Mouse (Mus musculus) forebrain, embryonic 12.5 days (tissue): ENCODE data around the gene Dync1li1. TPM values are rescaled to one million over a fixed set of nuclear protein-coding genes. Genes with fewer than 3 reads are reported as not detected.
"Not testable (repeated sequence)": the region's sequence is repeated elsewhere in the genome, so short reads cannot be mapped to it uniquely, and the experiment has no call there.

Source experiments
- ATAC-seq: fragments of 200-750 bp; cut with Nextera tagmentation; 2 replicates; pipeline ENCODE4 v1.8.0; 2017; ENCODE audit warnings: moderate TSS enrichment; ENCODE audit not compliant: low FRiP score
- H3K27ac ChIP-seq: fragments of 300-500 bp; sonication (generic); 2 replicates; pipeline ENCODE4 v1.5.1; 2016; ENCODE audit warnings: mild to moderate bottlenecking
- H3K27me3 ChIP-seq: fragments of 300-500 bp; sonication (generic); 2 replicates; pipeline ENCODE4 v1.6.1; 2016; ENCODE audit warnings: mild to moderate bottlenecking
- H3K36me3 ChIP-seq: fragments of 300-500 bp; sonication (generic); replicated peaks from 2 replicates; pipeline ENCODE4 v1.6.1; 2016; ENCODE audit warnings: mild to moderate bottlenecking
- H3K4me1 ChIP-seq: fragments of 300-500 bp; sonication (generic); 2 replicates; pipeline ENCODE4 v1.6.1; 2016
- H3K4me2 ChIP-seq: fragments of 300-500 bp; sonication (generic); 2 replicates; pipeline ENCODE4 v1.6.1; 2016; ENCODE audit warnings: mild to moderate bottlenecking, moderate library complexity
- H3K4me3 ChIP-seq: fragments of 300-500 bp; sonication (generic); replicated peaks from 2 replicates; pipeline ENCODE4 v1.5.1; 2016; ENCODE audit warnings: mild to moderate bottlenecking
- H3K9ac ChIP-seq: fragments of 300-500 bp; sonication (generic); 2 replicates; pipeline ENCODE4 v1.6.1; 2016; ENCODE audit warnings: mild to moderate bottlenecking
- H3K9me3 ChIP-seq: fragments of 300-500 bp; sonication (generic); 2 replicates; pipeline ENCODE4 v1.6.1; 2016
- WGBS: fragments of 180-500 bp; shearing (Covaris S2); methylation state at CpG from one replicate; pipeline ENCODE4 v1.1.7; 2016; 5-methylcytosine and 5-hydroxymethylcytosine counted together
- polyA plus RNA-seq: library from polyadenylated mRNA; unstranded; fragments of >200 nt; fragmentation: Nextera tagmentation; extraction: Ambion mirVana; gene quantifications from 2 replicates; pipeline ENCODE4 v1.2.1, GENCODE M21; 2016

The Dync1li1 gene
- polyA plus RNA-seq, 1 experiment from 2014 or later = 104 TPM

DNA sequence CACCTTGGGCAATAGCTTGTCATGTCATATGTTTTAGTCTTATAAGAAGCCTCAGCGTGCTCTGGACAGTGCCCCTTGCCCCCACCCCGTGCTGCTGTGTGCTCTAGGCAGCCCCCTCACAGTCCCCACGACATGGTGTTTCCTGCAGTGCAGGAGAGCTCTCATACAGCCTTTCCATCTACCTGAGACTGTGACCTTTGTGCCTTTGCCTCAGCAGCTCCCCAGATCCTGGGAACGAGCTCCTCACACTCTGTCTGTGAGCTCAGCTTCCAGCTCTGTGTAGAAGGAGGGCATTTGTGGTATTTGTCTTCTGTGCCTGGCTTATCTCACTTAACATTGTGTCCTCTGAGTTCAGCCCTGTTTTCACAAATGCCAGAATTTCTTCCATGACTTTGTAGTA, 13.3 kb downstream of the Dync1li1 start:
- Histone ChIP-seq H3K4me3 (no peak overlapping the region), H3K4me1 (no peaks in the 10 kb centered on the region), H3K27me3 (no peaks in the 10 kb centered on the region), H3K9me3 (no peaks in the 10 kb centered on the region), H3K4me2 (no peak overlapping the region), H3K27ac (no peak overlapping the region), H3K36me3 (peaks cover 39% of the 10 kb centered on the region), H3K9ac (no peak overlapping the region)
- WGBS = 94% methylated on average over 4 of the region's 4 CpGs
- ATAC-seq = no peak

- Histone ChIP-seq H3K4me3 (no peak overlapping the region), H3K9me3 (no peaks in the 10 kb centered on the region), H3K27me3 (no peaks in the 10 kb centered on the region), H3K4me1 (no peaks in the 10 kb centered on the region), H3K27ac (no peak overlapping the region), H3K4me2 (no peak overlapping the region), H3K36me3 (peaks cover 64% of the 10 kb centered on the region), H3K9ac (no peak overlapping the region)
- 95% methylated on average over 4 of the region's 4 CpGs for WGBS
- no peak for ATAC-seq
Measured at GRCm38 (mm10) chr9:114707805-114708204, 19.2 kb downstream of the Dync1li1 start.

DNA sequence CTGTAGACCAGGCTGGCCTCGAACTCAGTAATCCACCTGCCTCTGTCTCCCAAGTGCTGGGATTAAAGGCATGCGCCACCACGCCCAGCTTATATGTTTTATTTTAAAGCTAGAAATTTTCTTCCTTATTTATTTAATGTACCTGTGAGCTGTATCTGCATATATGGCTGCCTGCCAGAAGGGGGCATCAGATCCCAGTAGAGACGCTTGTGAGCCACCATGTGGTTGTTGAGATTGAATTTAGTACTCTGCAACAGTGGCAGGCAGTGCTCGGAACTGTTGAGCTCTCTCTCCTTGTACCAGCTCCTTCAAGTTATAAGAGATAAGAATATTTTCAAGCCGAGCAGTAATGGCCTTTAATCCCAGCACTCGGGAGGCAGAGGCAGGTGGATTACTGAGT, 21.8 kb downstream of the Dync1li1 start:
- Histone ChIP-seq H3K9ac (no peak overlapping the region), H3K4me2 (no peak overlapping the region), H3K9me3 (no peaks in the 10 kb centered on the region), H3K4me1 (no peaks in the 10 kb centered on the region), H3K27me3 (no peaks in the 10 kb centered on the region), H3K4me3 (no peak overlapping the region), H3K27ac (no peak overlapping the region), H3K36me3 (peaks cover 78% of the 10 kb centered on the region)
- ATAC-seq = no peak
- WGBS = 80% methylated on average over 7 of the region's 7 CpGs

- H3K27me3 ChIP-seq = no peaks in the 10 kb centered on the region
- no peak overlapping the region for H3K4me2 ChIP-seq
- H3K9ac ChIP-seq = no peak overlapping the region
- H3K9me3 ChIP-seq = no peaks in the 10 kb centered on the region
- 96% methylated on average over 7 of the region's 7 CpGs for WGBS
- H3K36me3 ChIP-seq = peaks cover 77% of the 10 kb centered on the region
- ATAC-seq = no peak
- H3K27ac ChIP-seq = no peak overlapping the region
- H3K4me3 ChIP-seq = no peak overlapping the region
- no peaks in the 10 kb centered on the region for H3K4me1 ChIP-seq
Measured at GRCm38 (mm10) chr9:114713481-114713880, 24.9 kb downstream of the Dync1li1 start.

DNA sequence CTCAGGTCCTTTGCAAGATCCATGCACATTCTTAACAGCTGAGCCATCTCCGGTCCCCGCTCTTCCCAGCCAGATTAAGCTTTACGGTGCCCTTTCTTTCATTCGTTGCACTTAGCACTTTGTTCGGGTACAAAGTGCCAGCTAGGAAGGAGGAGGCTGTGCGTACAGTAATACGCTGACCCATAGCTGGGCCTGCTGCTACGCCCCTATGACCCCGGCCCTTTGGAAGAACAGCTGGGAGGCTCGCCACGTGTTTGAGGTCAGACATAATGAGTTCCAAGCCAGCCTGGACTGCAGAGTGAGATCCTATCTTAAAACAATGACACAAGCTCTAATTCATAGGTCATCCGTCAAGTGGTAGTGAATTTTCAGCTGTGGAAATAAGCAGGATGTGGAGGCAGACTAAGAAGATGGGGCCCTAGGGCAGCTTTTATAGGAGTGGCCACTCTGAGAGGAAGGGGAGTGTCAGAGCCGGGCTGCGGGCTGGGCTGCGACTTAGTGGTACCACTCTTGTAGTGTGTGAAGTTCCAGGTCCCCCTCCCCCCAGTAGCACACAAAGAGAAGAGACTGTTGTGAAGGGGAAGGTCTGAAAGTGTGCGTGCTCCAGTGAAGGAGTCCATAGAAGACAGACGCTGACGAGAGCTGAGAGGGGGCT, 28.2 kb downstream of the Dync1li1 start:
- Histone ChIP-seq H3K27me3 (no peaks in the 10 kb centered on the region), H3K4me2 (no peak overlapping the region), H3K4me3 (no peak overlapping the region), H3K9me3 (no peaks in the 10 kb centered on the region), H3K4me1 (no peaks in the 10 kb centered on the region), H3K27ac (no peak overlapping the region), H3K36me3 (peaks cover 94% of the 10 kb centered on the region), H3K9ac (no peak overlapping the region)
- ATAC-seq = no peak
- WGBS = 87% methylated on average over 18 of the region's 18 CpGs

DNA sequence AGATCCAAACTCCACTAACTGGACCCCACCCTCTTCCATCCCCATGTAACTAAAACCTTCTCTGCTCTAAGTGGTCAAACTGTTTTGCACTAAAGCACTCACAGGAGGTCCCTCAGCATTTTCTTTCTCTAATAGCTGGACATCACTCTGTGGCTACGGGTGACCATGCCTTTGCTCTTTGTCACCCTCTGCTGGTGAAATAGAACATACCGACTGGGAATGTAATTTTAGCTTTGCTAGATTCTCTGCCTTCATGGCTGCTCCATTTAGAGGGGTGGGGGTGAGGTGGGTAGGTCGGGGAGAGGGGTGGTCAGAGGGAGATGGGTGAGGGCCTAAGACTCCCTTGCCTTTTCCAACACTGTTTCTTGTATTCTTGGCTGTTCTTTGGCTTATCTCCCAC, 38.7 kb downstream of the Dync1li1 start:
- Histone ChIP-seq H3K27me3 (no peaks in the 10 kb centered on the region), H3K27ac (no peak overlapping the region), H3K36me3 (peaks cover 31% of the 10 kb centered on the region), H3K4me1 (peaks cover 9% of the 10 kb centered on the region), H3K9me3 (no peaks in the 10 kb centered on the region), H3K4me3 (no peak overlapping the region), H3K4me2 (no peak overlapping the region), H3K9ac (no peak overlapping the region)
- WGBS = 5% methylated on average over 3 of the region's 3 CpGs
- ATAC-seq = no peak

GRCm38 (mm10) chr9:114728432-114728831, 39.8 kb downstream of the Dync1li1 start:
- peaks cover 15% of the 10 kb centered on the region for H3K4me1 ChIP-seq
- 82% methylated on average over 2 of the region's 2 CpGs for WGBS
- peaks cover 21% of the 10 kb centered on the region for H3K36me3 ChIP-seq
- H3K4me2 ChIP-seq, H3K9ac ChIP-seq, H3K4me3 ChIP-seq, H3K9me3 ChIP-seq, H3K27ac ChIP-seq, H3K27me3 ChIP-seq, ATAC-seq: not testable (repeated sequence)

DNA sequence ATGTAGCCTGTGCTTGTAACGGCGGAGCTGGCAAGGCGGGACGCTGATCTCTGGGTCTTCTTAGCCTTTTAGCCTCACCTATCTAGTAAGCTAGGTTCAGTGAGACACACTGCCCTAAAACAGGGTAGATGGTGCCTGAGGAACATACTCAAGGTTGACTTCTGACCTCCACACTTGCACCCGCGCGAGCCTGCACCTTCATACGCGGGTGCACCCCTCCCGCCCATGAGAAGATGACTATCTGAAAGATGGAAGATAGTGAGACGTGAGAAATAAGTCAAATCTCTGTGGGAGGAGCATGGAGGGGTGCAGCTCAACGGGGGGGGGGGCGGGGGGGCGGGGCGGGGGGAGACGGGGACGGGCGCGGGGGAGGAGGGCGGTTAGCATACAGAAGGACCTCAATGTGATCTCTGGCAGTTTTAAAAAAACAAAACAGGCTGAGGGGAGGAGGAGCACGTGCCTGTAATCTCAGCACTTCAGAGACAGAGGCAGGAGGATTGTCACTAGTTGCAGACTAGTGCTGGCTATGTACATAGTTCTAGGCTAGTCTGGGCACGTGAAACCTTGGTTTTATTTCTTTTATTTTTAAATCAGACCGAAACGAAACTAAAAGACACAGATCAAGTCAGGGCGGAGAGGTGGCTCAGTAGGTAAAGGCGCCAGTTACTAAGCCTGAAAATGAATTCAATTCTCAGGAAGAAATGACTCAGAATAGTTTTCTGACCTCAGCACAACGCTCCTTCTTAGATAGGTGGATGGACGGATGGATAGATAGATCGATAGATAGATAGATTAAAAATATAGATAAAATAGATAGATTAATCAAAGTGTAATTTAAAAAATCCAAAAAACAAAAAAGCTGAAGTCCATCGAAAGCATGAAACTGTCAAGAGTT, 41.6 kb downstream of the Dync1li1 start:
- peaks cover 18% of the 10 kb centered on the region for H3K4me1 ChIP-seq
- 51% methylated on average over 22 of the region's 30 CpGs for WGBS
- no peak overlapping the region for H3K27ac ChIP-seq
- ATAC-seq = 0 out of 2 replicates have a peak, but pooled peaks have one; percentile 6
- H3K36me3 ChIP-seq = peaks cover 5% of the 10 kb centered on the region
- H3K27me3 ChIP-seq = no peaks in the 10 kb centered on the region
- H3K9ac ChIP-seq = no peak overlapping the region
- peak overlapping the region; percentile 79; the same call in 1 of the 2 replicates for H3K4me3 ChIP-seq
- H3K4me2 ChIP-seq = peak overlapping the region; percentile 70; the same call in 1 of the 2 replicates
- no peaks in the 10 kb centered on the region for H3K9me3 ChIP-seq

GRCm38 (mm10) chr9:114731011-114731755, 42.6 kb downstream of the Dync1li1 start, which contains the start of gene Cmtm6:
Gene Cmtm6, plus strand, starts transcription at chr9:114731116.
- Histone ChIP-seq H3K4me1 (peaks cover 18% of the 10 kb centered on the region), H3K9me3 (no peaks in the 10 kb centered on the region), H3K4me2 (peak within 1 kb of the TSS; percentile 70), H3K9ac (peak within 1 kb of the TSS; percentile 85), H3K27me3 (no peaks in the 10 kb centered on the region), H3K27ac (peak within 1 kb of the TSS; percentile 88), H3K36me3 (no peaks in the 10 kb centered on the region), H3K4me3 (peak within 1 kb of the TSS; percentile 79)
- under 1% methylated on average over 53 of the region's 53 CpGs for WGBS
- ATAC-seq = peak; percentile 92

- ATAC-seq = no peak
- H3K27me3 ChIP-seq = no peaks in the 10 kb centered on the region
- peaks cover 18% of the 10 kb centered on the region for H3K4me1 ChIP-seq
- no peaks in the 10 kb centered on the region for H3K36me3 ChIP-seq
- peak overlapping the region; percentile 79 for H3K4me3 ChIP-seq
- H3K9ac ChIP-seq = peak overlapping the region; percentile 85
- WGBS = 81% methylated on average over 12 of the region's 12 CpGs
- H3K27ac ChIP-seq = no peak overlapping the region
- H3K9me3 ChIP-seq = no peaks in the 10 kb centered on the region
- H3K4me2 ChIP-seq = peak overlapping the region; percentile 70
Measured at GRCm38 (mm10) chr9:114731871-114732682, 43.5 kb downstream of the Dync1li1 start.

DNA sequence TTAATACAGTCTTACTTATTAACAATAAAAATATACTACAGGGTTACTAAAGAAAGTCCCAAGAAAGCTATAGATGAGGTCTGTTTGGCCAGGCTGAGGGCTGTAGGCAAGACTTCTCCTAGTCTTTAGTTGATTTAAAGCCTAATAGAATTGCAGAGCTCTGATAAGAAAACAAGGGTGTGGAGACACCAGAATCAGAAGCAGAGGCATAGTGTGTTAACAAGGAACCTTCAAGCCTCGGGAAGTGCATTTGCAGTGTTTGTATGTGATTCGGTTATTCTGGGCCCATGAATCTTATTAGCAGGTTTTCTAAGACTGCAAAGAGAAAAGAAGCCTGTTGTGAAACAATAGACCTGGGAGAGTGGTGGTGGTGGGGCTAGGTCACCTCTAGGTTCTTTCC, 44.6 kb downstream of the Dync1li1 start:
- ATAC-seq = no peak

More for the DNA sequence above, 44.6 kb downstream of the Dync1li1 start:
- Histone ChIP-seq H3K27me3 (no peaks in the 10 kb centered on the region), H3K4me3 (no peak overlapping the region), H3K36me3 (0 out of 2 replicates have a peak, but pooled peaks cover 4% of the 10 kb centered on the region), H3K27ac (no peak overlapping the region), H3K4me2 (no peak overlapping the region), H3K9ac (no peak overlapping the region), H3K9me3 (no peaks in the 10 kb centered on the region), H3K4me1 (peaks cover 18% of the 10 kb centered on the region)
- 80% methylated on average over 2 of the region's 2 CpGs for WGBS
